Comparison of ENCODE assay signal across 8 mouse cellular contexts in the genomic region with DNA sequence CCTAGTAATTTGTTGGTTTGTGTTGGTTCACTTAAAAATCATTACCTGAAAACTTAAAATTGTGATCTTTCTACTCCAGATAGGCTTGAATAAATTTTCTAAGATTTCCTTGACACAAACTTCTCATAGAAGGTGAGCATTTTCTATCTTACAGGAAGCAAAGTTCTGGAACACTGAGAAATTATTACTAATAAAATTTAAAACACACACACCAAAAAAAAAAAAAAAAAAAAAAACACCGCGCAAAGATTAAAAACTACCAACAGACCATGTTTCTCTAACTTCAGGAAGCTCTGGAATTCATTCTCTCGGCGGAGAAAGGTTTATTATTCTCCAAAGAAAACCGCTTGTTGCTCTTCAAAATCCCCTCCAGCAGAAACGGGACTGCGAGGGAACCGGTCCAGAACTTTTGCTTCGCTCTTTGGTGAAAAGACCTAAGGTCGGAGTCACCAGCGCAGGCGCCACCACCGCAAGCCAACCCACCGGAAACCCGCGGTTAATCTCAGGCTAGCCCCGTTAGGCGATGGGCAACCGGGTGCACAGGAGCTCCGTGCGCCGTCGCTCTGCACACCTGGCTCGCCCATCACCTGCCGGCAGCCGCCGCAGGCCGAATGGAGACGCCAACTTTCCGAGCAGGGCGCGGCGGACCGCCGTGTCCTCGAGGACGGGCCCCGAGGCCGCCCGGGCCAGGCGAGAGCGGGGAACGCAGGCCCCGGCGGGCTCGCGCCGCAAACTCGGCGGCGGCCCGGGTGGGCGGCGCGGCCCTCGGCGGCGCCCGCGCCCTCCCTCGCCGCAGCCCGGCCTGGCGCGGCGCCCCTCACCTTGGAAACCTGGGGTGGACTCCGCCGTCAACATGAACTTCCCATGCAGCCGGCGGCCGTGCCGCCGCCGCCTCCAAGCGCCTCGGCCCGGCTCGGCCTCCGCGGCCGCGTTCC. TPM values are rescaled to one million over a fixed set of nuclear protein-coding genes. Genes with fewer than 3 reads are reported as not detected.
DNase-seq lines count a peak whose midpoint lies in the region; ATAC-seq and TF ChIP-seq lines count a peak whose summit lies in the region.

No protein-coding gene starts in this region.

- H3K27me3 ChIP-seq in embryonic facial prominence, embryonic 12.5 days, result 0 out of 2 replicates have a peak, but pooled peaks cover 3% of the 10 kb centered on the region
- H3K27me3 ChIP-seq in liver, postnatal 0 days (ENCODE audit: insufficient read depth, low read length), result no peaks in the 10 kb centered on the region
- no peaks in the 10 kb centered on the region for H3K27me3 ChIP-seq in neural tube, embryonic 11.5 days (ENCODE audit: control insufficient read depth, insufficient read depth, low read length)
- no peaks in the 10 kb centered on the region for H3K27me3 ChIP-seq in testis, adult 2 months (ENCODE audit: control insufficient read depth, insufficient read depth, low read length)

- H3K4me2 ChIP-seq in embryonic facial prominence, embryonic 12.5 days (replicated peaks), result peak overlapping the region; percentile 53
- H3K4me2 ChIP-seq in liver, postnatal 0 days (ENCODE audit: low read depth, low read length), result peak overlapping the region; percentile 95
- peak overlapping the region; percentile 48 for H3K4me2 ChIP-seq in neural tube, embryonic 11.5 days (ENCODE audit: low read depth)

- ATAC-seq in embryonic facial prominence, embryonic 12.5 days (ENCODE audit: insufficient number of reproducible peaks, insufficient read depth, low FRiP score, low TSS enrichment), result peak; percentile 36
- peak; percentile 62 for ATAC-seq in liver, postnatal 0 days
- peak; percentile 60; the same call in 1 of the 2 replicates for ATAC-seq in neural tube, embryonic 11.5 days (ENCODE audit: insufficient read depth, low FRiP score, low TSS enrichment)

- no peaks in the 10 kb centered on the region for H3K9me3 ChIP-seq in embryonic facial prominence, embryonic 12.5 days
- H3K9me3 ChIP-seq in liver, postnatal 0 days (ENCODE audit: low read length), result no peaks in the 10 kb centered on the region
- H3K9me3 ChIP-seq in neural tube, embryonic 11.5 days (ENCODE audit: control insufficient read depth, low read length), result no peaks in the 10 kb centered on the region

- DNase-seq in A20 (ENCODE audit: low read depth, low spot score), result peak; percentile 86
- DNase-seq in adrenal gland, adult 8-10 months, result peak; percentile 55
- DNase-seq in heart, adult 9 months (ENCODE audit: low spot score in 2 of 2), result peak; percentile 64 to 65
- DNase-seq in kidney, adult 8-10 months, result peak; percentile 65 to 77
- DNase-seq in liver, postnatal 0 days, result peak; percentile 77
- peak; percentile 67 for DNase-seq in neural tube, embryonic 11.5 days (ENCODE audit: low spot score)

- under 1% methylated on average over 81 of the region's 82 CpGs for WGBS in embryonic facial prominence, embryonic 12.5 days
- under 1% methylated on average over 51 of the region's 82 CpGs for WGBS in liver, postnatal 0 days (ENCODE audit: insufficient replicate concordance)
- WGBS in neural tube, embryonic 11.5 days, result under 1% methylated on average over 64 of the region's 82 CpGs

- no peak for TF ChIP-seq EP300 in liver, postnatal 0 days (IDR thresholded peaks at IDR 0.05; ENCODE audit: low read depth)

- peak; percentile 27; the same call in 1 of the 2 replicates for TF ChIP-seq POLR2A in testis, adult 2 months (IDR thresholded peaks at IDR 0.05; ENCODE audit: control insufficient read depth, low read depth, low read length)

- H3K36me3 ChIP-seq in embryonic facial prominence, embryonic 12.5 days, result no peaks in the 10 kb centered on the region
- peaks cover 9% of the 10 kb centered on the region; the same call in 1 of the 2 replicates for H3K36me3 ChIP-seq in liver, postnatal 0 days (replicated peaks; ENCODE audit: insufficient read depth, low read length)
- H3K36me3 ChIP-seq in neural tube, embryonic 11.5 days (ENCODE audit: control insufficient read depth, insufficient read depth, low read length), result no peaks in the 10 kb centered on the region
- H3K36me3 ChIP-seq in testis, adult 2 months (ENCODE audit: control insufficient read depth, insufficient read depth, low read length), result no peaks in the 10 kb centered on the region

- H3K4me3 ChIP-seq in embryonic facial prominence, embryonic 12.5 days, result peak overlapping the region; percentile 88
- H3K4me3 ChIP-seq in liver, postnatal 0 days (ENCODE audit: low read depth, low read length), result peak overlapping the region; percentile 83
- peak overlapping the region; percentile 67 for H3K4me3 ChIP-seq in neural tube, embryonic 11.5 days (ENCODE audit: low read depth, low read length)
- H3K4me3 ChIP-seq in testis, adult 2 months (ENCODE audit: control insufficient read depth, low read depth, low read length), result peak overlapping the region; percentile 97

- TF ChIP-seq CTCF in liver, postnatal 0 days (IDR thresholded peaks at IDR 0.05; ENCODE audit: low read depth), result no peak
- TF ChIP-seq CTCF in testis, adult 2 months (IDR thresholded peaks at IDR 0.05; ENCODE audit: control insufficient read depth, insufficient read depth, insufficient replicate concordance, low read depth, low read length), result no peak

- peak overlapping the region; percentile 86 for H3K9ac ChIP-seq in embryonic facial prominence, embryonic 12.5 days
- H3K9ac ChIP-seq in liver, postnatal 0 days (replicated peaks), result peak overlapping the region; percentile 88
- peak overlapping the region; percentile 85 for H3K9ac ChIP-seq in neural tube, embryonic 11.5 days (ENCODE audit: low read length)

- peaks cover 6% of the 10 kb centered on the region; the same call in 1 of the 2 replicates for H3K4me1 ChIP-seq in embryonic facial prominence, embryonic 12.5 days
- peaks cover 46% of the 10 kb centered on the region for H3K4me1 ChIP-seq in liver, postnatal 0 days (ENCODE audit: insufficient read depth)
- no peaks in the 10 kb centered on the region for H3K4me1 ChIP-seq in neural tube, embryonic 11.5 days (ENCODE audit: control insufficient read depth, insufficient read depth, low read length)
- H3K4me1 ChIP-seq in testis, adult 2 months (ENCODE audit: control insufficient read depth, insufficient read depth, low read length), result peaks cover 2% of the 10 kb centered on the region

- H3K27ac ChIP-seq in embryonic facial prominence, embryonic 12.5 days, result peak overlapping the region; percentile 98
- H3K27ac ChIP-seq in liver, postnatal 0 days (ENCODE audit: low read depth), result peak overlapping the region; percentile 95
- H3K27ac ChIP-seq in neural tube, embryonic 11.5 days (ENCODE audit: low read depth, low read length), result peak overlapping the region; percentile 83
- H3K27ac ChIP-seq in testis, adult 2 months (ENCODE audit: control insufficient read depth, insufficient read depth, low read depth, low read length), result peak overlapping the region; percentile 61

RNA-seq across cellular contexts. Expression of gene Evi5, which starts 6.7 kb away (rescaled TPM):
- total RNA-seq in adrenal gland, adult 8-10 months (2022), result 10 to 100 TPM; 66.8 to 73.3 (median 70.4) TPM
- 85.2 and 85.5 TPM in 2 replicates for polyA plus RNA-seq in embryonic facial prominence, embryonic 12.5 days (2016; fragmentation: Nextera tagmentation; extraction: Ambion mirVana)
- polyA plus RNA-seq in liver, postnatal 0 days (2015; fragmentation: Nextera tagmentation; extraction: Ambion mirVana), result 68.4 and 73.5 TPM in 2 replicates
- 45.8 and 46.1 TPM in 2 replicates for polyA plus RNA-seq in neural tube, embryonic 11.5 days (2014; fragmentation: Nextera tagmentation; extraction: Ambion mirVana)
- 11.3 and 15.1 TPM in 2 replicates for polyA plus RNA-seq in testis, adult 2 months (2012; rRNA removed)

RNA-seq across cellular contexts. Expression of gene Rpl5, which starts 32.1 kb away (rescaled TPM):
- 10 to 100 TPM; 50.4 to 91.3 (median 70.7) TPM for total RNA-seq in adrenal gland, adult 8-10 months (2022)
- polyA plus RNA-seq in embryonic facial prominence, embryonic 12.5 days (2016; fragmentation: Nextera tagmentation; extraction: Ambion mirVana), result 70.5 and 71.9 TPM in 2 replicates
- polyA plus RNA-seq in liver, postnatal 0 days (2015; fragmentation: Nextera tagmentation; extraction: Ambion mirVana), result 20.2 TPM in 2 replicates
- 68.7 and 73.7 TPM in 2 replicates for polyA plus RNA-seq in neural tube, embryonic 11.5 days (2014; fragmentation: Nextera tagmentation; extraction: Ambion mirVana)
- polyA plus RNA-seq in testis, adult 2 months (2012; rRNA removed), result 20.7 and 20.9 TPM in 2 replicates

RNA-seq across cellular contexts. Expression of gene Ube2d2b, which starts 38.3 kb away (rescaled TPM):
- total RNA-seq in adrenal gland, adult 8-10 months (2022), result not detected
- 0.35 and 0.43 TPM in 2 replicates for polyA plus RNA-seq in embryonic facial prominence, embryonic 12.5 days (2016; fragmentation: Nextera tagmentation; extraction: Ambion mirVana)
- 0.19 and 0.20 TPM in 2 replicates for polyA plus RNA-seq in liver, postnatal 0 days (2015; fragmentation: Nextera tagmentation; extraction: Ambion mirVana)
- not detected in 2 replicates for polyA plus RNA-seq in neural tube, embryonic 11.5 days (2014; fragmentation: Nextera tagmentation; extraction: Ambion mirVana)
- polyA plus RNA-seq in testis, adult 2 months (2012; rRNA removed), result 277 and 282 TPM in 2 replicates

Comparison
In these comparisons a context has a peak if more than half of its experiments do, and no peak if none do; other contexts are left out.
1. Peak in every context shown above with its lines: DNase-seq, ATAC-seq, H3K4me3 ChIP-seq and H3K27ac ChIP-seq.
2. RNA of gene Ube2d2b, which starts 38.3 kb away (polyA plus RNA-seq): 277 to 282 TPM in testis, adult 2 months; 0.35 to 0.43 TPM in embryonic facial prominence, embryonic 12.5 days, 0.19 to 0.20 TPM in liver, postnatal 0 days and not detected in neural tube, embryonic 11.5 days; every median in the first group is over 100 times any median in the second.